8 mouse cellular contexts compared by ENCODE assay signal in the genomic region with DNA sequence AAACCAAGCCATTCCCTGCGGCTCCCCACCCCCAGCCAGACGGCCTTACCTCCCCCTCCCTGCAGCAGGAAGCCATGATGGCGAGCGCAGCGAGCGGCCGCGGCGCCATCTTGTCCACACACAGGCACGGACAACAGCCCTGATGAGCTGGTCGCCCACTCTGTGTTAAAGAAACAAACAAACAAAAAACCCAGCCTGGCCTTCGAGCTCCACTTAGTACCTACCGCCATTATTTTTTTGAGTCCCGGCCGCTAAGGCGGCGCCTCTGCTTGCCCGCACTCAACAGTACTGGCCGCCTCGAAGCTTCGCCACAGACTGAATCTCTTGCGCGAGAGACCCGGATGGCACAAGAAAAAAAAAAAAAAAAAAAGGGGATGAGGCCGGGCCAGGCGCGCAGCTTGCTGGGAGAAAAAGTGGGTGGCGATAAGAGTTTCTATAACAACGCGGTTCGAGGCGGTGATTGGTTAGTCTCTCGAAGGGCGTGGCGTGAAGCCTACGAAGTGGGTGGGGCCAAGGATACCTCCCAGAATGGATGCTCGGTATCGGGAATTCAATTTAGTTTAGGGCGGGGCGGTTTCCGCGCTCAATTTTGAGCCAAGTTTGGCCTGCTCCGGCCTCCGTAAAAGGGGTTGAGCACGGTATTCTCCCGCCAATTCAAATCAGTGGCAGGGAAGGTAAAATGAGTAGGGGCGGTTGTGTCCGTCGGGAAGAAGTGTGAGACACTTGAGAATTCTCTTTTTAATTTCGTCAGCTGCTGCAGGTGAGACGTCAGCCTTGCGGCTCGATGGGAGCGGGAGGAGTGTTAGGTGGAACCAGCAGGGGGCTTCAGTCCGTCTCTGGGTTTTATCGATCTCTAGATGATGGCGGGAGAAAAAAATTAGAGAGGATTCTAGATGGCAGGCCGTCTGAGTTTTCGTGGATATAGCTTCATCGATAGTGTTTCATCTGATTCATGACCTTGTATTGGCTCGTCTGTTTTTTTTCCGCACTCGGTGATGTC. TPM values are rescaled to one million over a fixed set of nuclear protein-coding genes. Genes with fewer than 3 reads are reported as not detected.
DNase-seq lines count a peak whose midpoint lies in the region; ATAC-seq lines count a peak whose summit lies in the region.

A gene (minus strand): TSS at position 350 of the 1,000 bp plus-strand sequence.
A gene (plus strand): TSS at position 652 of the 1,000 bp plus-strand sequence.

- H3K4me2 ChIP-seq in forebrain, embryonic 14.5 days (ENCODE audit: low read length), result peak within 1 kb of the TSS; percentile 85
- peak within 1 kb of the TSS; percentile 79 for H3K4me2 ChIP-seq in neural tube, embryonic 15.5 days

- peaks cover 12% of the 10 kb centered on the region for H3K36me3 ChIP-seq in forebrain, embryonic 14.5 days (ENCODE audit: control insufficient read depth, insufficient read depth, low read length)
- peaks cover 4% of the 10 kb centered on the region for H3K36me3 ChIP-seq in neural tube, embryonic 15.5 days

- peak within 1 kb of the TSS; percentile 74 for H3K9ac ChIP-seq in forebrain, embryonic 14.5 days (ENCODE audit: low read length)
- peak within 1 kb of the TSS; percentile 79 for H3K9ac ChIP-seq in neural tube, embryonic 15.5 days (replicated peaks)

- intact Hi-C loops in heart, postnatal 14 days (cut with DNase I), result loop anchor here (2.0 kb wide), 2 partner anchors 29 to 157 kb away; a partner anchor contains a TSS

- peak within 1 kb of the TSS; percentile 75 for H3K4me3 ChIP-seq in forebrain, embryonic 14.5 days (ENCODE audit: low read depth, low read length)
- H3K4me3 ChIP-seq in neural tube, embryonic 15.5 days (replicated peaks), result peak within 1 kb of the TSS; percentile 73

- H3K9me3 ChIP-seq in forebrain, embryonic 14.5 days (replicated peaks; ENCODE audit: control insufficient read depth, low read length), result no peaks in the 10 kb centered on the region
- H3K9me3 ChIP-seq in neural tube, embryonic 15.5 days (replicated peaks), result no peaks in the 10 kb centered on the region

- peak within 1 kb of the TSS; percentile 95 for H3K27ac ChIP-seq in forebrain, embryonic 14.5 days (ENCODE audit: low read depth, low read length)
- peak within 1 kb of the TSS; percentile 99 for H3K27ac ChIP-seq in neural tube, embryonic 15.5 days (replicated peaks)

- no peaks in the 10 kb centered on the region for H3K27me3 ChIP-seq in forebrain, embryonic 14.5 days (replicated peaks; ENCODE audit: control insufficient read depth, insufficient read depth, low read length)
- no peaks in the 10 kb centered on the region for H3K27me3 ChIP-seq in neural tube, embryonic 15.5 days (replicated peaks)

- peaks cover 18% of the 10 kb centered on the region for H3K4me1 ChIP-seq in forebrain, embryonic 14.5 days (ENCODE audit: control insufficient read depth, insufficient read depth, low read length)
- peaks cover 35% of the 10 kb centered on the region for H3K4me1 ChIP-seq in neural tube, embryonic 15.5 days

- ATAC-seq in forebrain, embryonic 14.5 days, result peak; percentile 99
- ATAC-seq in neural tube, embryonic 15.5 days (ENCODE audit: low FRiP score), result peak; percentile 99

- under 1% methylated on average over 62 of the region's 63 CpGs for WGBS in forebrain, embryonic 14.5 days
- under 1% methylated on average over 63 of the region's 63 CpGs for WGBS in neural tube, embryonic 15.5 days

- DNase-seq in ES-CJ7 (ENCODE audit: low read depth, low spot score), result peak; percentile 100
- peak; percentile 99 for DNase-seq in cerebellum, adult 11 months
- DNase-seq in forebrain, embryonic 14.5 days (ENCODE audit: low spot score), result peak; percentile 100
- DNase-seq in heart, postnatal 14 days, result peak; percentile 95 to 98
- peak; percentile 99 for DNase-seq in layer of hippocampus, adult 11-12 months (ENCODE audit: low spot score)
- peak; percentile 100 for DNase-seq in lung, adult 18-20 months
- peak; percentile 99 for DNase-seq in testis, postnatal 14 days (ENCODE audit: low spot score)

RNA-seq across cellular contexts. Expression of the first gene that starts in this region (rescaled TPM):
- polyA plus RNA-seq in forebrain, embryonic 14.5 days (2014; fragmentation: Nextera tagmentation; extraction: Ambion mirVana), result 126 and 143 TPM in 2 replicates
- 10 to 100 TPM; 48.9 to 50.9 TPM for total RNA-seq in heart, postnatal 14 days (2021)
- 117 and 123 TPM in 2 replicates for polyA plus RNA-seq in neural tube, embryonic 15.5 days (2015; fragmentation: Nextera tagmentation; extraction: Ambion mirVana)

RNA-seq across cellular contexts. Expression of the second gene that starts in this region (rescaled TPM):
- 11.4 and 12.9 TPM in 2 replicates for polyA plus RNA-seq in forebrain, embryonic 14.5 days (2014; fragmentation: Nextera tagmentation; extraction: Ambion mirVana)
- 1 to 10 TPM; 3.4 to 4.9 TPM for total RNA-seq in heart, postnatal 14 days (2021)
- polyA plus RNA-seq in neural tube, embryonic 15.5 days (2015; fragmentation: Nextera tagmentation; extraction: Ambion mirVana), result 4.7 and 9.1 TPM in 2 replicates

Comparison
In these comparisons a context has a peak if more than half of its experiments do, and no peak if none do; other contexts are left out.
1. Peak in every context shown above with its lines: DNase-seq, ATAC-seq, H3K4me3 ChIP-seq and H3K27ac ChIP-seq.